Mouse (Mus musculus): Measurements from ENCODE around the gene Aanat. TPM values are rescaled to one million over a fixed set of nuclear protein-coding genes. Genes with fewer than 3 reads are reported as not detected.

Aanat gene
- total RNA-seq, 2 experiments from 2014 or later, result not detected

Other genes with a start within 250 kb of the Aanat start
- gene Rnf157, start 173.4 kb upstream of the Aanat start, total RNA-seq (2015), result 7.1 and 7.6 TPM in 2 replicates
- gene Rnf157, start 173.4 kb upstream of the Aanat start, total RNA-seq (2017), result 5.5 and 7.6 TPM in 2 replicates
- gene Ubald2, start 152.3 kb upstream of the Aanat start, total RNA-seq (2015), result 74.1 and 75.9 TPM in 2 replicates
- 71.7 and 76.0 TPM in 2 replicates for gene Ubald2, start 152.3 kb upstream of the Aanat start, total RNA-seq (2017)
- not detected in 2 replicates for gene Qrich2, start 120.2 kb upstream of the Aanat start, total RNA-seq (2015)
- gene Qrich2, start 120.2 kb upstream of the Aanat start, total RNA-seq (2017), result 0.07 TPM in 1 of 2 replicates, not detected in the other
- gene Prpsap1, start 92.2 kb upstream of the Aanat start, total RNA-seq (2015), result 46.9 and 49.3 TPM in 2 replicates
- 27.9 and 33.0 TPM in 2 replicates for gene Prpsap1, start 92.2 kb upstream of the Aanat start, total RNA-seq (2017)
- 7.6 and 15.5 TPM in 2 replicates for gene Sphk1, start 55.5 kb upstream of the Aanat start, total RNA-seq (2015)
- 6.7 and 26.1 TPM in 2 replicates for gene Sphk1, start 55.5 kb upstream of the Aanat start, total RNA-seq (2017)
- gene Ube2o, start 5.0 kb upstream of the Aanat start, total RNA-seq (2015), result 5.0 TPM in 2 replicates
- gene Ube2o, start 5.0 kb upstream of the Aanat start, total RNA-seq (2017), result 6.1 and 6.4 TPM in 2 replicates
- 3.7 and 4.9 TPM in 2 replicates for gene Rhbdf2, start 40.6 kb downstream of the Aanat start, total RNA-seq (2015)
- 2.7 and 3.5 TPM in 2 replicates for gene Rhbdf2, start 40.6 kb downstream of the Aanat start, total RNA-seq (2017)
- 0.47 TPM in 1 of 2 replicates, not detected in the other for gene Prcd, start 67.1 kb downstream of the Aanat start, total RNA-seq (2015)
- 0.17 TPM in 1 of 2 replicates, not detected in the other for gene Prcd, start 67.1 kb downstream of the Aanat start, total RNA-seq (2017)
- gene Cygb, start 67.9 kb downstream of the Aanat start, total RNA-seq (2015), result not detected in 2 replicates
- gene Cygb, start 67.9 kb downstream of the Aanat start, total RNA-seq (2017), result not detected in 2 replicates
- not detected in 2 replicates for gene St6galnac1, start 189.1 kb downstream of the Aanat start, total RNA-seq (2015)
- gene St6galnac1, start 189.1 kb downstream of the Aanat start, total RNA-seq (2017), result not detected in 2 replicates
- 0.10 and 1.1 TPM in 2 replicates for gene Mxra7, start 241.6 kb downstream of the Aanat start, total RNA-seq (2015)
- not detected in 2 replicates for gene Mxra7, start 241.6 kb downstream of the Aanat start, total RNA-seq (2017)

Data from megakaryocyte progenitor cell, adult 5-6 weeks (primary cell).